Mouse (Mus musculus) mature B cell (primary cell): Measurements from ENCODE around the gene Tpk1.
"Not testable (repeated sequence)": the region's sequence is repeated elsewhere in the genome, so short reads cannot be mapped to it uniquely, and the experiment has no call there.

Source experiments
- in situ Hi-C: fragments of 300-500 bp; cut with MboI; formaldehyde crosslinking; loops from 2 replicates; pipeline ENCODE4 v1.14.3; 2019

Tpk1 gene

GRCm38 (mm10) chr6:43640621-43641020 is 25.5 kb downstream of the Tpk1 start:
- in situ Hi-C loops, result no loop called here

GRCm38 (mm10) chr6:43638865-43639264 is 27.2 kb downstream of the Tpk1 start:
- in situ Hi-C loops, result no loop called here

- in situ Hi-C loops, result no loop called here
Observed at GRCm38 (mm10) chr6:43638119-43638518, 28.0 kb downstream of the Tpk1 start.

- in situ Hi-C loops, result no loop called here
Observed at GRCm38 (mm10) chr6:43636980-43637638, 29.0 kb downstream of the Tpk1 start.

- in situ Hi-C loops, result no loop called here
Observed at GRCm38 (mm10) chr6:43633308-43633963, 32.6 kb downstream of the Tpk1 start.

- in situ Hi-C loops, result no loop called here
Observed at GRCm38 (mm10) chr6:43632871-43633270, 33.2 kb downstream of the Tpk1 start.

GRCm38 (mm10) chr6:43623448-43623847 is 42.6 kb downstream of the Tpk1 start:
- in situ Hi-C loops, result not testable (repeated sequence)

GRCm38 (mm10) chr6:43619258-43619657 is 46.8 kb downstream of the Tpk1 start:
- in situ Hi-C loops, result no loop called here

GRCm38 (mm10) chr6:43611770-43612169 is 54.3 kb downstream of the Tpk1 start:
- in situ Hi-C loops, result no loop called here

- in situ Hi-C loops, result no loop called here
Observed at GRCm38 (mm10) chr6:43590841-43591541, 75.1 kb downstream of the Tpk1 start.

GRCm38 (mm10) chr6:43585274-43585673 is 80.8 kb downstream of the Tpk1 start:
- in situ Hi-C loops, result no loop called here

GRCm38 (mm10) chr6:43581809-43582208 is 84.3 kb downstream of the Tpk1 start:
- in situ Hi-C loops, result no loop called here

GRCm38 (mm10) chr6:43567885-43568284 is 98.2 kb downstream of the Tpk1 start:
- in situ Hi-C loops, result no loop called here

- in situ Hi-C loops, result no loop called here
Observed at GRCm38 (mm10) chr6:43562474-43562873, 103.6 kb downstream of the Tpk1 start.

- in situ Hi-C loops, result no loop called here
Observed at GRCm38 (mm10) chr6:43551410-43551809, 114.7 kb downstream of the Tpk1 start.

- in situ Hi-C loops, result no loop called here
Observed at GRCm38 (mm10) chr6:43546537-43546936, 119.5 kb downstream of the Tpk1 start.

GRCm38 (mm10) chr6:43537252-43537870 is 128.7 kb downstream of the Tpk1 start:
- in situ Hi-C loops, result no loop called here

- in situ Hi-C loops, result no loop called here
Observed at GRCm38 (mm10) chr6:43535459-43535858, 130.6 kb downstream of the Tpk1 start.

- in situ Hi-C loops, result no loop called here
Observed at GRCm38 (mm10) chr6:43533323-43533722, 132.8 kb downstream of the Tpk1 start.

GRCm38 (mm10) chr6:43532822-43533221 is 133.3 kb downstream of the Tpk1 start:
- in situ Hi-C loops, result no loop called here

- in situ Hi-C loops, result no loop called here
Observed at GRCm38 (mm10) chr6:43531996-43532395, 134.1 kb downstream of the Tpk1 start.

GRCm38 (mm10) chr6:43528996-43529395 is 137.1 kb downstream of the Tpk1 start:
- in situ Hi-C loops, result no loop called here

- in situ Hi-C loops, result no loop called here
Observed at GRCm38 (mm10) chr6:43525028-43525427, 141.1 kb downstream of the Tpk1 start.
